Mouse (Mus musculus): ENCODE data around the gene Scgn.

GRCm38 (mm10) chr13:23998826-23999225, 7.8 kb upstream of the Scgn start:
- TF ChIP-seq CTCF (IDR thresholded peaks at IDR 0.05; ENCODE audit: insufficient read depth, low read length) (no peak), POLR2A (IDR thresholded peaks at IDR 0.05; ENCODE audit: borderline replicate concordance, extremely low read depth, low read depth, low read length) (no peak)

All from lung, adult 2 months (tissue).